Mouse (Mus musculus): Measurements from ENCODE around the gene Spem2.

Spem2 gene

GRCm38 (mm10) chr11:69835966-69836335 is 17.7 kb upstream of the Spem2 start:
- in situ Hi-C loops (cut with MboI; ENCODE audit: low sequenced_read_pairs) = no loop called here

DNA sequence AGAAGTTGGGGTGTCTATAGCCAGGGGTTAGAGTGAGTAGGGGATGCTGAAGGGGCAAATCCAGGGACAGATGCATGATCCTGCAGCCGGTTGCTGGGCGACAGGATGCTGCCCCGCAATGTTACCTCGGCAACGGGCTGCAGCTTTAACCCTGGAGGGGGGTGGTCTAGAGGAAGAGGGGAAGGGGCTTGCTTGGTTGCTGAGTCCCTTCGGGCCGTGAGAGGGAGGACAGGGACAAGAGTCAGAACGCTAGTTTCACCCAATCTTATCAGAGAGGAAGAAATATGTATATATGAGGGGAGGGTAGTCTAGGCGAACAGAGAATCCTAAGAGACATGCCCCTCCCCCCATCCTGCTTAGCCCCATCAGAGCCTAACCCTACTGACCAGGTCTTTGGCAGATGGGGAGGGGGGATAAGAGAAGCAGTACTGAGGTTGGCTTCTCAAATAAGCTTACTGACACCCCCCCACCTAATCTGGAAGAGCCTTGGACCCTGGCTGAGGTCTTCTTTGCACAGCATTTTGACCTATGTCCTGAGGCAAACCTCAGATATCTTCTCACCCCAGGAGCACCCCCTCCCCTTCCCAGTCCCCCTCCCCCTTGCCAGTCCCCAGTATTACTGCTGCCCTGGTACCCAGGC is 17.2 kb upstream of the Spem2 start:
- in situ Hi-C loops (cut with MboI; ENCODE audit: low sequenced_read_pairs) = no loop called here

DNA sequence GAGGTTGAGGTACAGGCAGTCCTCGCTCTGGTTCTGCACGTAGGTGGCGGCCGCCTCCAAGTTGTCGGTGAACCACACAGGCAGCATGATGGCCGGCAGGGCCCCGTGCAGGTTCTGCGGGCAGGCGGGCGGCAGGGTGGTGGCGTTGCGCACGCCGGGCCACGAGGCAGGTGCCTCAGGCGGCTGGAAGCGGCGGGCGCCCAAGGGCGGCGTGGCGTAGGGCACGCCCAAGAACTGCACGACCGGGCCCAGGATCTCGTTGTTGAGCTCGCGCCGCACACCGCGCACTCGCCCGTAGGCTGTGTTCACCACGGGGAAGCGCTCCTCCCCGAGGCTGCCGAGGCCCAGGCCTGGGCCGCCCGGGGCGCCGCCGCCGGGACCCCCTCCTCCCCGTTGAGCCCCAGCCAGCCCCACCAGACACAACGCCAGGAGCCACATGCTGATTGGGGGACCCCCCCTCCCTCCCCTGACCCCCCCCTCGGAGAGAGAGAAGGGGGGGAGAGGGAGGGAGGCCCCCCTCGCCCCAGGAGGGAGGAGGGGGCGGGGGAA is 15.8 kb upstream of the Spem2 start:
- in situ Hi-C loops (cut with MboI; ENCODE audit: low sequenced_read_pairs) = no loop called here

DNA sequence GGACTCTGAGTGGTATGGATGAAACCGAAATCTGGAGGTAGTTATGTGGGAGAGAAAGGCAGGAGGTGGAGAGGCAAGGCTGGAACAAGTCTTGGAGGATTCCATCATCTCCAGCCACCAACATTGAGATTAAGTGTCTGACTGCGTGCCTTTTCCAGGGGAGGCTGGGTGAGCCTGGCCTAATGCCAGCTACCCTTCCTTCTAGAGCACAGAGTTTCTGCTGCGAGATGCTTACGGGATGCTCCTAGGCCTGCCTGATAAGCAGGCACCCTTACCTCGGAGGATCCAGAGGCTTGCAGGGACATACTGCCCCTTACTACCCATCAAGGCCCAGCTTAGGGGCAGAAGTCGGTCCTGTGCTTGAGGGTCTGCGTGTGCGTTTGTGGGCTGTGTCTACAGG is 15.3 kb upstream of the Spem2 start:
- in situ Hi-C loops (cut with MboI; ENCODE audit: low sequenced_read_pairs) = no loop called here

DNA sequence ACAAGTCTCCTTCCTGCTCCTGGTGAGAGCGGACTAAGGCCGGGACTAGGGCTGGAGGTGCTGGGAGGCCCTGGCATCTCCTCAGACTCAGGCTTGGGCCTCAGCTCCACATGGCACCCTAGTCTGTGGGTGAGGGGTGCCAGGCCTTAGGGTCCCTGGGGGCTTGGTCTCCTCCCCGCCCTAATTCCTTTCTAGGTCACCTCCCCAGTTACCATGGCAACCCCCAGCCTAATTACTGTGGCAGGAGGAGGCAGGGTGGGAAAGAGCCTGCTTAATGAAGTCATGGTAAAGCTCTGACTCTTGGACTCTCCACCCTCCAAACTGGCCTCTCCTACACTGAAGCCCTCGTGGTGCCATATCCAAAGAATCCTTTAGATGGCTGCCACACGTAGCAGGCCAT is 10.6 kb upstream of the Spem2 start:
- in situ Hi-C loops (cut with MboI; ENCODE audit: low sequenced_read_pairs) = no loop called here

GRCm38 (mm10) chr11:69823456-69823855 is 5.2 kb upstream of the Spem2 start:
- in situ Hi-C loops (cut with MboI; ENCODE audit: low sequenced_read_pairs) = no loop called here

GRCm38 (mm10) chr11:69822080-69822479 is 3.8 kb upstream of the Spem2 start, which contains the start of gene Spem1:
Gene Spem1, minus strand, starts transcription at chr11:69822180.
- in situ Hi-C loops (cut with MboI; ENCODE audit: low sequenced_read_pairs) = no loop called here

GRCm38 (mm10) chr11:69818871-69819270 is 606 bp upstream of the Spem2 start:
- in situ Hi-C loops (cut with MboI; ENCODE audit: low sequenced_read_pairs) = no loop called here

DNA sequence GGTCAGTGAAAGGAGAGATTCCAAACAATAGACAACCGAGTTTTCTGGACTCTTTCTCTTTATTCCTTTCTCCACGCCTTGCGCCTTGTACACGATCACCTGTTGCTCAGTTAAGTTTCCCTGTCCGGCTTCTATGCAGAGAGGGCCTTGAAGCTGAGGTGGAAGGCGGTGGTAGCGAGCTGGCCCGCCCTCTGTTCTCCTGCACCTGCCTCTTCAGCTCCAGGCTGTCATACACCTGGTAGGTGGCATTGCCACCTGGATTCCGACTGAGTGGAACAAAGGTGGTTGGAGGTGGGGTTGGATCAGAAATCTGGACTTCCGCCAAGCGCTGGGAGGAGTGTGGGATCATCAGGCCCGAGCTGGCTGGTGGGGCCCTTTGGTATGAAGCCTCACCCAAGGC is 1.7 kb downstream of the Spem2 start:
- in situ Hi-C loops (cut with MboI; ENCODE audit: low sequenced_read_pairs) = no loop called here

DNA sequence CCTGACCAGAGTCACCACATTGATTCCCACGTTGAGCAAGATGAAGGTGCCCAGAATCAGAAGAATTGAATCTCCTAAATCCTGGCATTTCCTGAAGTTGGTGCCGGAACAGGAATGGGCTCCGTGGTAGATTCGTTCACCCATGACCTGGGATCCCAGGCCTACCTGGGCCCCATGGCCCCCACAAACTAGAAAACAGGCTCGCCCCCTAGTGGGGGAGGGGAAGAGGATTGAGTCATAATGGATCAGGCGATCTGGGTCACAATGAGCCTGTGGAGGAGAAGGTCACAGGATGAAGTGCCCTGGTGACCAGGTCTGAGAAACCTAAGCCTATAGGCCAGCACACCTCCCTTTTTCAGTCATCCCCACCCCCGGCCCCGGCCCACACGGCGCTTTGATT is 3.1 kb downstream of the Spem2 start, which contains the start of gene Gm39566:
Gene Gm39566 (minus strand): TSS at position 144 of the 400 bp plus-strand sequence.
- in situ Hi-C loops (cut with MboI; ENCODE audit: low sequenced_read_pairs) = no loop called here

DNA sequence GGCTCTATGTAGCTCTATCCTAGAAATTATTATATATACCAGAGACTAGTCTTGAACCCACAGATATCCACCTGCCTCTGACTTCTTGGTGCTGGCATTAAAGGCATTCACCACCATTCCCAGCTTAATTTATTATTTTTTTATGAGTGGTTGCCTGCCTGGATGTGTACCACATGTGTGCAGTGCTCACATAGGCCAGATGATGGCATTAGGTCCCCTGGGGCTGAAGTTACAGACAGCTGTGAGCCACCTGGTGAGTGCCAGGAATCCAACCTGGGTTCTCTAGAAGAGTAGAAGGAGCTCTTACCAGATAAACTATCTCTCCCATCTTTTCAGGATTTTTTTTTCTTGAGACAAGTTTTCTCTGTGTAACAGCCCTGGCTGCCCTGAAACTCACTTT is 8.0 kb downstream of the Spem2 start:
- in situ Hi-C loops (cut with MboI; ENCODE audit: low sequenced_read_pairs) = no loop called here

- in situ Hi-C loops (cut with MboI; ENCODE audit: low sequenced_read_pairs) = no loop called here
Measured at GRCm38 (mm10) chr11:69807641-69808040, 10.6 kb downstream of the Spem2 start.

DNA sequence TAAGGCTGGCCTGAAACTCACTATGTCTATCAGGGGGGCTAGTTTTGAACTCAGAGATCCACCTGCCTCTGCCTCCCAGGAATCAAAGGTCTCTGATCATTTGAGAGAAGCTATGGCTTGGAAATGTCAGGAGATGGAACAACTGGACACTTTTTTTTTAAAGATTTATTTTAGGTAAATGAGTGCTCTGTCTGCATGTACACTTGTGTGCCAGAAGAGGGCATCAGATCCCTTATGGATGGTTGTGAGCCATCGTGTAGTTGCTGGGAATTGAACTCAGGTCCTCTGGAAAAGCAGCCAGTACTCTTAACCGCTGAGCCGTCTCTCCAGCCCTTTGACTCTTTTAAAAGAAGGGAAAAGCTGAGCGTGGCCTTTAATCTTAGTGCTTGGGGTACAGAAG is 11.9 kb downstream of the Spem2 start:
- in situ Hi-C loops (cut with MboI; ENCODE audit: low sequenced_read_pairs) = no loop called here

DNA sequence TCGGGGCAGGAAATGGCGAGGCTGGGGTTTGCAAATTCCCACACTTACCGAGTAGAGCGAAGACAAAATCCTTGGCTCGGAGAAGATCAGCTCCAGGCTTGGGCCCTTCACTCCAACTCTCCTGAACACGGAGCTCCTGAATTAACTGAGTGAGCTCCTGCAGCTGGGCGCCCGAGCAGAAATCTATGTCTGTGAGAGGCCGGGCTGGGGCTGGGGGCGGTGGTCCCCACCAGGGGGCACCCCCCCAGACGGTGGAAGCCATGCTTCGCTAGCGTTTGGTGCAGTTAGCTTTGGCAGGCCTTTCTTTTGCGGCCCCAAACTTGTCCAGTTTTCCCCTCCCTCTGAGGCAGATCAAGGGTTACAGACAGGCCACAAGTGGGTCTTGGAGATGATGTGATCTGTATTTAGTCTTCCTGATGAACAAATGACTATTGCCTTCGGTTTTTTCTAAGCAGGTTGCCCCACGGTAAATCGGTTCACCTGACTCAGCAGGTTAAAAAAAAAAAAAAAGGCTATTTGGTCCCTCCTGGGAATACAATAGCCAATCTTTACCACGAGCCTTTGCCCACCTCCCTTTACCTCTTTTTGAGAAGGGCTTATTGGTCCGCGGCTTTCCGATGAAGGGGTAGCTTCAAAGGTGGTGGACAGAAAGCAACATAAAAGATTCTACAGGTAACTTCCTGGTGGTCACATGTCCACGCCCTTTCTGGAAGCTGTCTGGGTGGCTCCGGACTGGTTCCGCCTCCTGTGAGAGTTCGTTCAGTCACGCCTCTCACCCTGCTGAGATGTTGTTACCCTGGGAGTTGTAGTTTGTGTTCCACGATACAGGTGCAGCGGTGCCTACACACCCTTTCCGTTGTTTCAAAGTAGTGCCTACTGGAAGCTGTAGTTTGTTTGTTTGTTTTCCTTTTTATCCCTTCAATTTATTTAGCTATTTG is 13.0 kb downstream of the Spem2 start, which contains the start of gene Tmem102:
Gene Tmem102 (minus strand): TSS at position 653 of the 938 bp plus-strand sequence.
- in situ Hi-C loops (cut with MboI; ENCODE audit: low sequenced_read_pairs) = no loop called here

DNA sequence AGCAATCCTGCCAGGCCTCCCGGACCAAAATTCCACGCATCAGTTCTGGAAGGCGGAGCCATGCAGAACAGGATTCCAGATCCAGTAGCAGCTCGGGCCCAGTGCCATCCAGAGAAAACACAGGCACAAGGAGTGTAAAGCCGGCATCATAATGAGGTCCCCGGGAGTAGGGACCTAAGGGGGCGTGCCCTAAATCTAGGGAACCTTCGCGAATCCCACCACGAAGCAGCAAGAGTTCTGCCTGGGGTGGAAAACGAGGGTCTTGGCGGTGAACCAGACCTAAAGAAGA is 13.7 kb downstream of the Spem2 start:
- in situ Hi-C loops (cut with MboI; ENCODE audit: low sequenced_read_pairs) = no loop called here

DNA sequence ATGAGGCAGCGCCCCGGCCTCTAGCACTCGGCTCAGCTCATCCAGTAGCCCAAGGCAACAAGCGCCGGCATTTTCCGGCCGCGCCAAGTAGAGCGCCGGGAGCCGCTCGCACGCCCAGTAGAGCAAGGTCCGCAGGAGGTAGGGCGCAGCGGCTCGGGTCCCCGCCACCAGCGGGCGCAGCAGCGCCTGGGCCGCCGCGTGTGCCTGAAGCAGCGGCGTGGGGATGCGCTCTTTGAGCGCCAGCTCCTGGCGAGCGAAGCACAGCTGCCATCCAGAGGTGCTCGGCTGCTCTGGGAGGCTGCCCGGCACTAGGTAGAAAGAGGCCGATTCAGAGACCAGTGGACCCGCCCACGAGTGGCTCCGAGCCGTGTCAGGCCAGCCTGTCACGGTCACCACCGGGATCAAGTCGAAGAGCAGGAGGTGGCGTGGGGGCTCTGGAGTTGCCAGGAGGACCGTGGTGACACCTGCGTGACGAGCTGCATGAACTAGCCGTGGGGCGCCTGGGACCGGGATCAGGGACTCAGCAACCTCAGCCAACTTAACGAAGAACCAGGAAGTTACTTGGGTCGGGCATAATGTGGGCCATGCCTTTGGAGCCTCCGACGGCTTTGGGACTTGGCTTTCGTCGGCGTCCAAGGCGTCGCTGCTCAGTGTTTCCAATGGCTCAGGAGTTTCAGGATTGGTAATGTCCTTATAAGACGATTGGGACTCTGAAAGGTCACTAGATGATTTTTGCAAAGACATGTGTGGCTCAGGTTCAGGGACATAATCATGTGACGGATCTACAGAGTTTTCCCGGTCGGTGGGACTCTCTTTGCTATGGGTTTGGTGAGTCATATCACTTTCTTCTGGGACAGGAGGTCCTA is 14.2 kb downstream of the Spem2 start:
- in situ Hi-C loops (cut with MboI; ENCODE audit: low sequenced_read_pairs) = no loop called here

- in situ Hi-C loops (cut with MboI; ENCODE audit: low sequenced_read_pairs) = no loop called here
Measured at GRCm38 (mm10) chr11:69803328-69803727, 14.9 kb downstream of the Spem2 start.

DNA sequence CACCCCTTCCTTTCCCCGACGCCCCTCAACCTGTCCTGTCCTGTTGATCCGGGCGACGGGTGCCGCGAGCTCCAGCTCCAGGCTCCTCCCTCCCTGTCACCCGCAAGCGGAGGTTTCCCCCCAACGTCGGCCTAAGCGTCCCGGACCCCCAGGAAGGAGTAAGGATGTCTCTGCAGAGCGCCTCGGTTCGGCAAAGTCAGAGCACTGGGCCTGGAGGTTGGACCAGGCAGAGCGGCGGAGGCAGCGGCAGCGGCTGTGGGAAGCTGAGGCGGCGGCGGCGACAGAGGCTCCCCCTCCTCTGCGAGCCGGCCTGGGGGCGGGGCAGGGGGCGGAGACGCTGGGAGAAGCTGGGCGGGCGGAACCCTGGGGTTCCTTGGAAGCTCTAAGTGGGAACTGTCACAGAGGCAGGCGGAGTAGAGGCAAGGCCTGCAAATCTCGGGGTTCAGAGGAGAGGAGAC is 15.6 kb downstream of the Spem2 start:
- in situ Hi-C loops (cut with MboI; ENCODE audit: low sequenced_read_pairs) = no loop called here

GRCm38 (mm10) chr11:69801379-69801977 is 16.8 kb downstream of the Spem2 start, which contains the start of gene Fgf11:
Gene Fgf11, minus strand, starts transcription at chr11:69801857.
- in situ Hi-C loops (cut with MboI; ENCODE audit: low sequenced_read_pairs) = no loop called here

- in situ Hi-C loops (cut with MboI; ENCODE audit: low sequenced_read_pairs) = no loop called here
Measured at GRCm38 (mm10) chr11:69800392-69801197, 17.7 kb downstream of the Spem2 start.

Data from CH12F3 (cell line).